Mouse (Mus musculus): ENCODE measurements around the gene Plxdc1.
A peak's percentile ranks its signal among the peaks of the same experiment; 100 is the strongest.

Gene Plxdc1

GRCm38 (mm10) chr11:98016824-98017223 is 30.6 kb upstream of the Plxdc1 start:
- no peak for DNase-seq (ENCODE audit: low spot score in 2 of 2)

GRCm38 (mm10) chr11:98016177-98016576 is 29.9 kb upstream of the Plxdc1 start:
- no peak for DNase-seq (ENCODE audit: low spot score in 2 of 2)

GRCm38 (mm10) chr11:98012831-98013230 is 26.6 kb upstream of the Plxdc1 start:
- DNase-seq (ENCODE audit: low spot score in 2 of 2), result no peak

- no peak for DNase-seq (ENCODE audit: low spot score in 2 of 2)
Observed at GRCm38 (mm10) chr11:98011716-98012115, 25.5 kb upstream of the Plxdc1 start.

GRCm38 (mm10) chr11:98008087-98008486 is 21.8 kb upstream of the Plxdc1 start:
- no peak for DNase-seq (ENCODE audit: low spot score in 2 of 2)

- no peak for DNase-seq (ENCODE audit: low spot score in 2 of 2)
Observed at GRCm38 (mm10) chr11:98005686-98006085, 19.4 kb upstream of the Plxdc1 start.

GRCm38 (mm10) chr11:98005076-98005475 is 18.8 kb upstream of the Plxdc1 start:
- no peak for DNase-seq (ENCODE audit: low spot score in 2 of 2)

- DNase-seq (ENCODE audit: low spot score in 2 of 2), result no peak
Observed at GRCm38 (mm10) chr11:98004161-98004560, 17.9 kb upstream of the Plxdc1 start.

GRCm38 (mm10) chr11:98003171-98003671 is 17.0 kb upstream of the Plxdc1 start:
- DNase-seq (ENCODE audit: low spot score in 2 of 2), result no peak

- peak in 1 of 2 experiments; percentile 73 for DNase-seq (ENCODE audit: low spot score in 2 of 2)
Observed at GRCm38 (mm10) chr11:98002627-98003026, 16.4 kb upstream of the Plxdc1 start.

- no peak for DNase-seq (ENCODE audit: low spot score in 2 of 2)
Observed at GRCm38 (mm10) chr11:98001986-98002385, 15.7 kb upstream of the Plxdc1 start.

- no peak for DNase-seq (ENCODE audit: low spot score in 2 of 2)
Observed at GRCm38 (mm10) chr11:98001351-98001824, 15.1 kb upstream of the Plxdc1 start.

GRCm38 (mm10) chr11:98000378-98001140 is 14.3 kb upstream of the Plxdc1 start:
- DNase-seq (ENCODE audit: low spot score in 2 of 2), result no peak

- DNase-seq (ENCODE audit: low spot score in 2 of 2), result no peak
Observed at GRCm38 (mm10) chr11:97999748-98000147, 13.5 kb upstream of the Plxdc1 start.

- DNase-seq (ENCODE audit: low spot score in 2 of 2), result no peak
Observed at GRCm38 (mm10) chr11:97998898-97999608, 12.8 kb upstream of the Plxdc1 start.

- DNase-seq (ENCODE audit: low spot score in 2 of 2), result no peak
Observed at GRCm38 (mm10) chr11:97998074-97998793, 12.0 kb upstream of the Plxdc1 start.

- DNase-seq (ENCODE audit: low spot score in 2 of 2), result no peak
Observed at GRCm38 (mm10) chr11:97997387-97997960, 11.2 kb upstream of the Plxdc1 start.

GRCm38 (mm10) chr11:97996691-97997090 is 10.4 kb upstream of the Plxdc1 start:
- DNase-seq (ENCODE audit: low spot score in 2 of 2), result no peak

GRCm38 (mm10) chr11:97995564-97996288 is 9.5 kb upstream of the Plxdc1 start, which contains the start of gene Arl5c:
Gene Arl5c, minus strand, starts transcription at chr11:97996181.
- DNase-seq (ENCODE audit: low spot score in 2 of 2), result no peak

GRCm38 (mm10) chr11:97994539-97995100 is 8.4 kb upstream of the Plxdc1 start:
- DNase-seq (ENCODE audit: low spot score in 2 of 2), result peak in 1 of 2 experiments; percentile 69

Data from frontal cortex, postnatal 10 days (tissue).